Mouse (Mus musculus): ENCODE results near the gene Gm49391. TPM values are rescaled to one million over a fixed set of nuclear protein-coding genes. Genes with fewer than 3 reads are reported as not detected.
"Not testable (repeated sequence)": the region's sequence is repeated elsewhere in the genome, so short reads cannot be mapped to it uniquely, and the experiment has no call there.

Gm49391 gene
- 0.93 and 2.0 TPM in 2 replicates for polyA plus RNA-seq (2015; fragmentation: Nextera tagmentation; extraction: Ambion mirVana)

DNA sequence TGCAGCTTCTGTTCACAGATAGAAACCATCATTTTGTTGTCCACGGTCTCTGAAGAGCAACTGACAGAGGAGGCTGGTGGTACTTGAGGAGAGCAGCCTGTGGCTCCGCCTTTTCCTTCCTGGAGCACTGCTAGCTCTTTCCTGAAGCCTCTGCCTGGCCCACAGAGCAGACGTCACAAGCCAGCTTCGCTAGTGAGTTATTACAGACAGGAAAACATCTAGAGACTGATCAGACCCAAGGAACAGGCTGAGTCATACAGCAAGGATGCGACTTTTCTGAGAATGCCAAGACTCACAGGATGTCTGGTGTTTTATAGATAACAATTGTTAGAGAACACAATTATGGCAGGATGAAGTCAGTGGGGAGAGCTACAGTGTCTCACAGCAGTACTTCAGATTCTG is at the start of gene Gm49391, which contains the start of gene Ctla2a:
Gene Gm49391, minus strand, starts transcription at position 72 of the 402 bp plus-strand sequence.
Gene Ctla2a, minus strand, starts transcription at position 126 of the 402 bp plus-strand sequence.
- H3K4me2 ChIP-seq (replicated peaks), result no peak within 1 kb of the TSS
- no peak within 1 kb of the TSS for H3K9ac ChIP-seq
- no peak within 1 kb of the TSS for H3K27ac ChIP-seq (replicated peaks)
- H3K36me3 ChIP-seq, result no peaks in the 10 kb centered on the region
- H3K4me3 ChIP-seq (replicated peaks), result no peak within 1 kb of the TSS
- WGBS, result 63% methylated on average over 5 of the region's 5 CpGs
- no peaks in the 10 kb centered on the region for H3K27me3 ChIP-seq
- H3K4me1 ChIP-seq, result no peaks in the 10 kb centered on the region
- ATAC-seq (ENCODE audit: insufficient number of reproducible peaks, low FRiP score, low TSS enrichment, low read depth), result no peak; the same call in 1 of the 2 replicates
- H3K9me3 ChIP-seq (replicated peaks), result no peaks in the 10 kb centered on the region

DNA sequence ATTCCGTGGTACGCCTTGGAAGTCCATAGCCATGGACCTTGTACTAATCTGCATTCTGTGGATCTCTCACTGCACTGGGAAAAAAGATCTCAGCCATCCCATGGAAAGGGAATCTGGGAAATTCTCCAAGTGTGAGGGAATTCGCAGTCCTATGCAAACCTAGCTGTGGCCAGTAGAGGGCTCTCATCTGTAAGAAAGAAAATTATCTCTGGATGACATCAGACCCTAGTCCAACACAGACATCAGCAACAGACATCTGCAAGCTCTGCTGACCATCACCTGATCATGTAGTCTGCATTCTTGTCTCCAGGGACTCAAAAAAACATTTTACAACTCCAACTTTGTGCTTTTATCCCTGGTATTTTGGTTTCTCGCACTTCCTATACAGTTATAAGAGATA is 35.9 kb upstream of the Gm49391 start:
- not testable (repeated sequence) for H3K4me3 ChIP-seq (replicated peaks); ATAC-seq (ENCODE audit: insufficient number of reproducible peaks, low FRiP score, low TSS enrichment, low read depth); H3K27ac ChIP-seq (replicated peaks); H3K9ac ChIP-seq; H3K27me3 ChIP-seq; H3K9me3 ChIP-seq (replicated peaks); H3K36me3 ChIP-seq; H3K4me2 ChIP-seq (replicated peaks); H3K4me1 ChIP-seq
- 75% methylated on average over 4 of the region's 4 CpGs for WGBS

DNA sequence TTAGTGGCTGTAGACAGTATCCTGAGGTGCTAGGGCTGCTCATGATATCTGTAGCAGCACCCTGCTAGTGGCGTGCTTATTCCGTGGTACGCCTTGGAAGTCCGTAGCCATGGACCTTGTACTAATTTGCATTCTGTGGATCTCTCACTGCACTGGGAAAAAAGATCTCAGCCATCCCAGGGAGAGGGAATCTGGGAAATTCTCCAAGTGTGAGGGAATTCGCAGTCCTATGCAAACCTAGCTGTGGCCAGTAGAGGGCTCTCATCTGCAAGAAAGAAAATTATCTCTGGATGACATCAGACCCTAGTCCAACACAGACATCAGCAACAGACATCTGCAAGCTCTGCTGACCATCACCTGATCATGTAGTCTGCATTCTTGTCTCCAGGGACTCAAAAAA is 27.6 kb upstream of the Gm49391 start:
- H3K9ac ChIP-seq; H3K4me3 ChIP-seq (replicated peaks); H3K4me2 ChIP-seq (replicated peaks); H3K9me3 ChIP-seq (replicated peaks); H3K4me1 ChIP-seq; H3K27ac ChIP-seq (replicated peaks); ATAC-seq (ENCODE audit: insufficient number of reproducible peaks, low FRiP score, low TSS enrichment, low read depth); H3K36me3 ChIP-seq; H3K27me3 ChIP-seq: not testable (repeated sequence)
- WGBS, result 45% methylated on average over 5 of the region's 5 CpGs

DNA sequence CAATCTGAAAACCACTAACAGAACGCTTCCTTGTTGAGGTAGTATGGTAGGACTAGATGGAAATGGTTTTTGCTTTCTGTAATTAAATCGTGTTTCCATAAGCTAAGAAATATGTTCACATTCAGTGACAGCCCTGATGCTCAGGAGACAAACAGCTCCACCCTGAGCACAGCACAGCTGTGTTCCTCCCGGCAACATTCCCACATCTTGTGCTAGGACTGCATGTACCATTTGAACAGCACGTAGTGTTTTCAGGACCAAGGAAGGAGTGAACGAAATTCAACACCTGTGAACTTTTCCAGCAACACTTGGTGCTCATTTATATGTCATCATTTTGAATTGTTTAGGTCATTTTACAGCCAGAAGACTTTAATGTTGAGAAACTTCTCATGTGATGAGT is 25.3 kb upstream of the Gm49391 start:
- WGBS, result 60% methylated on average over 5 of the region's 5 CpGs
- H3K9me3 ChIP-seq (replicated peaks), result no peaks in the 10 kb centered on the region
- no peak for ATAC-seq (ENCODE audit: insufficient number of reproducible peaks, low FRiP score, low TSS enrichment, low read depth)
- no peaks in the 10 kb centered on the region for H3K4me1 ChIP-seq
- no peaks in the 10 kb centered on the region for H3K36me3 ChIP-seq
- no peak overlapping the region for H3K9ac ChIP-seq
- no peak overlapping the region for H3K4me3 ChIP-seq (replicated peaks)
- H3K4me2 ChIP-seq (replicated peaks), result no peak overlapping the region
- no peaks in the 10 kb centered on the region for H3K27me3 ChIP-seq
- no peak overlapping the region for H3K27ac ChIP-seq (replicated peaks)

DNA sequence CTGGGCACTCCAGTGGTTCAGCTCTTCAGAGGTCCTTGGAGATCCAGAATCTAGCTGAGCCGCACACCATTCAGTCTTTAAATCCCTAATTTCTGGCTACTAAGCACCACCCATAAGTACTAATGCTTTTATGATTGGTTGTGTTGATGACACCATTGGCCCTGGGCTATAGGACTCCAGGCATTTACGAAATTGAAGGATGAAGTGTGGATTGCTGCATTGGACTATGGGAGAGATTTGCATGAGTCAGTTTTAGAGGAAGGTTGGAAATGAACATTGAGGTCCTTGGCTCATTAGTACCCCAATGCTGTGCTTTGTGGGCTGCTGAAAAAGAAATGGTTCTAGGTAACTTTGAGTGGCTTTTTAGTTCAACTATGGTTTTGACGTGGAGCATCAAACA is 5.5 kb upstream of the Gm49391 start, which contains the start of gene Tpbpa:
Gene Tpbpa, minus strand, starts transcription at position 101 of the 400 bp plus-strand sequence.
- not testable (repeated sequence) for ATAC-seq (ENCODE audit: insufficient number of reproducible peaks, low FRiP score, low TSS enrichment, low read depth); H3K9ac ChIP-seq; H3K36me3 ChIP-seq; H3K4me2 ChIP-seq (replicated peaks); H3K9me3 ChIP-seq (replicated peaks); H3K27ac ChIP-seq (replicated peaks); H3K4me1 ChIP-seq; H3K27me3 ChIP-seq; H3K4me3 ChIP-seq (replicated peaks)
- 72% methylated on average over 3 of the region's 3 CpGs for WGBS

DNA sequence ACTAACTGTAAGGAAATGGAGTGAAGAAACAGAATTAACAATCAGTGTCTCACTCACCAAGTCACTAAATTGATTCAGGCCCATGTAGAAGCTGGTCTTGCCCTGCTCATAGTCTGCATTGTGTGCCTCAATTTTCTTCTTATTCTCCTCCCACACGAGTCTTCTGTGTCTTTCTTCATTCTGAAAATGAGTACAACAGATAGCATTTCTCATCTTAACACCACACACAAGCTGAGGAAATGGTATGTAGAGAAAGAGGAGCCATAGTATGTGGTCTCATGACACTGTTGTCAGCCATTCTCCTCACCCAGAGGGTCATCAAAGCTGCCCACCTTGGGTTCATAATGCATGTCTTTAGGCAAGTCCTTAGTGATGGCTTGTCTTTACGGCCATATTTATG is 881 bp downstream of the Gm49391 start, which contains the start of gene Gm49393:
Gene Gm49393, minus strand, starts transcription at position 101 of the 400 bp plus-strand sequence.
- not testable (repeated sequence) for H3K9ac ChIP-seq; H3K9me3 ChIP-seq (replicated peaks); ATAC-seq (ENCODE audit: insufficient number of reproducible peaks, low FRiP score, low TSS enrichment, low read depth); H3K27me3 ChIP-seq; H3K36me3 ChIP-seq; H3K4me2 ChIP-seq (replicated peaks); H3K4me1 ChIP-seq; H3K4me3 ChIP-seq (replicated peaks); H3K27ac ChIP-seq (replicated peaks)
- 68% methylated on average over 2 of the region's 2 CpGs for WGBS

DNA sequence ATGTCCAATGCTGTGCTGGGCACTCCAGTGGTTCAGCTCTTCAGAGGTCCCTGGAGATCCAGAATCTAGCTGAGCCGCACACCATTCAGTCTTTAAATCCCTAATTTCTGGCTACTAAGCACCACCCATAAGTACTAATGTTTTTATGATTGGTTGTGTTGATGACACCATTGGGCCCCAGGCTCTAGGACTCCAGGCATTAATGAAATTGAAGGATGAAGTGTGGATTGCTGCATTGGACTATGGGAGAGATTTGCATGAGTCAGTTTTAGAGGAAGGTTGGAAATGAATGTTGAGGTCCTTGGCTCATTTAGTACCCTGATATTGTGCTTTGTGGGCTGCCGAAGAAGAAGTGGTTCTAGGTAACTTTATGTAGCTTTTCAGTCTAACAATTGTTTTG is 31.6 kb downstream of the Gm49391 start, which contains the start of gene Tpbpb:
Gene Tpbpb, minus strand, starts transcription at position 101 of the 400 bp plus-strand sequence.
- 79% methylated on average over 2 of the region's 2 CpGs for WGBS
- not testable (repeated sequence) for H3K9ac ChIP-seq; H3K9me3 ChIP-seq (replicated peaks); H3K4me1 ChIP-seq; H3K27ac ChIP-seq (replicated peaks); H3K36me3 ChIP-seq; ATAC-seq (ENCODE audit: insufficient number of reproducible peaks, low FRiP score, low TSS enrichment, low read depth); H3K4me2 ChIP-seq (replicated peaks); H3K27me3 ChIP-seq; H3K4me3 ChIP-seq (replicated peaks)

DNA sequence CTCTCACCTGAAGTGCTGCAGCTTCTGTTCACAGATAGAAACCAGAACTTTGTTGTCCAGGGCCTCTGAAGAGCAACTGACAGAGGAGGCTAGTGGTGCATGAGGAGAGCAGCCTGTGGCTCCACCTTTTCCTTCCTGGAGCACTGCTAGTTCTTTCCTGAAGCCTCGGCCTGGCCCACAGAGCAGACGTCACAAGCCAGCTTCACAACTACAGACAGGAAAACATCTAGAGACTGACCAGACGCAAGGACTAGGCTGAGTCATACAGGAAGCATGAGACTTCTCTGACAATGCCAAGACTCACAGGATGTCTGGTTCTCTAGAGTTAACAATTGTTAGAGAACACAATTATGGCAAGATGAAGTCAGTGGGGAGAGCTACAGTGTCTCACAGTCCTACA is 39.0 kb downstream of the Gm49391 start, which contains the start of gene Ctla2b:
Gene Ctla2b, minus strand, starts transcription at position 120 of the 400 bp plus-strand sequence.
- Histone ChIP-seq H3K36me3 (no peaks in the 10 kb centered on the region), H3K27ac (replicated peaks) (no peak within 1 kb of the TSS), H3K4me1 (no peaks in the 10 kb centered on the region), H3K9me3 (replicated peaks) (0 out of 2 replicates have a peak, but pooled peaks cover 3% of the 10 kb centered on the region), H3K4me3 (replicated peaks) (no peak within 1 kb of the TSS), H3K27me3 (no peaks in the 10 kb centered on the region), H3K4me2 (replicated peaks) (no peak within 1 kb of the TSS), H3K9ac (no peak within 1 kb of the TSS)
- WGBS, result 73% methylated on average over 3 of the region's 3 CpGs
- no peak for ATAC-seq (ENCODE audit: insufficient number of reproducible peaks, low FRiP score, low TSS enrichment, low read depth)

DNA sequence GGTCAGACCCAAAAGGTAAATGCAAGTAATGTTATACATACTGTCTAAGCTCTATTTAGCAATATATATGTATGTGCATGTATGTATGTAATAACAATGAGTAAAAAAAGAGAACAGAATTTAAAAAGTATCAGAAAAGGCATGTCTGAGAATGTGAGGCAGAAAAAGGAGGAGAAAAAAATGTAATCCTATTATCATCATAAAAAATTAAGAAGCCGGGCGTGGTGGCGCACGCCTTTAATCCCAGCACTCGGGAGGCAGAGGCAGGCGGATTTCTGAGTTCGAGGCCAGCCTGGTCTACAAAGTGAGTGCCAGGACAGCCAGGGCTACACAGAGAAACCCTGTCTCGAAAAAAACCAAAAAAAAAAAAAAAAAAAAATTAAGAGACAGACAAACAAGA is 39.6 kb downstream of the Gm49391 start, which contains the start of gene Gm49392:
Gene Gm49392, minus strand, starts transcription at position 101 of the 400 bp plus-strand sequence.
- not testable (repeated sequence) for H3K9ac ChIP-seq; H3K27me3 ChIP-seq; H3K36me3 ChIP-seq; H3K4me2 ChIP-seq (replicated peaks); H3K4me3 ChIP-seq (replicated peaks); H3K27ac ChIP-seq (replicated peaks); H3K9me3 ChIP-seq (replicated peaks); ATAC-seq (ENCODE audit: insufficient number of reproducible peaks, low FRiP score, low TSS enrichment, low read depth); H3K4me1 ChIP-seq
- WGBS, result 77% methylated on average over 8 of the region's 8 CpGs

DNA sequence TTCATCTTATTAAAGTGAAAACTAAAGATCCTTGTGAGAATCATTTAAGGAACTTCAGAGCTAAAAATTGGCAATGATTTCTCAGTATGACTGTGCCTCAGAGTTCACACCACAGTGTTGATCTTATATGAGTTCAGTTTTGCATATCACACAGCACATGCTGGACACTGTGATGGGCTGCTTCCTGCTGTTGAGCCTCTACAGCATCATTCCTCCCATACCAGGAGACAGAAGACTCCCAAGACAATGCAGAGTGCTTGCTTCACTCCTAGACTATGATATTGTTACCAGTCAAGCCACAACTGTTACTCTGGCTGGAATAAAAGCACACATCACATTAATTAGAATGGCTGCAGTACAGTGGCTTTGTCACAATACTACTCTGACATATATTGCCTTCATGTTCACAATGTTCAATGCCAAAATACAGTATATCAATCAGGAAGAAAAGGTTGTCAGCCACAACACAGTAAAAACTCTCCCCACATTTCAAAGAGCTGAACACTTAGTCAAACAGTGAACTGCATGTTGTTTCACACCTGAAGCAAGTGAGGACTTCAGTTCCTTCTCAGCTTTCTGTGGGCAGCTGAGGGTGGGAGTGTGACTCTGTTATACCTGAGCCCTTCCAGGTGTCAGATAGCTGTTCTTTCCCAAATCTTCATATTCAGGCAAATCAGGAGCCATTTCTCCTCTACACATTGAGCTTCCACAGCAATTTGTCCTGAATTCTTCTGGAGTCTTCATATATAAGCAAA is 40.8 kb downstream of the Gm49391 start:
- Histone ChIP-seq H3K4me3 (replicated peaks) (no peak overlapping the region), H3K4me2 (replicated peaks) (no peak overlapping the region), H3K9ac (no peak overlapping the region), H3K27me3 (no peaks in the 10 kb centered on the region), H3K9me3 (replicated peaks) (0 out of 2 replicates have a peak, but pooled peaks cover 3% of the 10 kb centered on the region), H3K4me1 (no peaks in the 10 kb centered on the region), H3K27ac (replicated peaks) (no peak overlapping the region), H3K36me3 (no peaks in the 10 kb centered on the region)
- no peak for ATAC-seq (ENCODE audit: insufficient number of reproducible peaks, low FRiP score, low TSS enrichment, low read depth)

DNA sequence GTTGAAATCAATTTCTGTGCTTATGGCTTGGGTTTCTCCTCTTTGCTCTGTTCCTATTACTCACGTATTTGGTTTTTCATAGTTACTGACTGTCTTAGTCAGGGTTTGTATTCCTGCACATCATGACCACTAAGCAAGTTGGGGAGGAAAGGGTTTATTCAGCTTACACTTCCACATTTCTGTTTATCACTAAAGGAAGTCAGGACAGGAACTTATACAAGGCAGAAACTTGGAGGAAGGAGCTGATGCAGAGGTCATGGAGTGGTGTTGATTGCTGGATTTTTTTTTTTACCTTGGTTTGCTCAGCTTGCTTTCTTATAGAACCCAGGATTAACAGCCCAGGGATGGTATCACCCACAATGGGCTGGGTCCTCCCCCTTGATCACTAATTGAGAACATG is 44.1 kb downstream of the Gm49391 start:
- H3K9ac ChIP-seq, result no peak overlapping the region
- H3K4me1 ChIP-seq, result no peaks in the 10 kb centered on the region
- 95% methylated on average over 1 of the region's 1 CpGs for WGBS
- no peaks in the 10 kb centered on the region for H3K27me3 ChIP-seq
- H3K36me3 ChIP-seq, result no peaks in the 10 kb centered on the region
- no peak overlapping the region for H3K4me3 ChIP-seq (replicated peaks)
- no peak overlapping the region for H3K27ac ChIP-seq (replicated peaks)
- 0 out of 2 replicates have a peak, but pooled peaks cover 2% of the 10 kb centered on the region for H3K9me3 ChIP-seq (replicated peaks)
- ATAC-seq (ENCODE audit: insufficient number of reproducible peaks, low FRiP score, low TSS enrichment, low read depth), result no peak
- no peak overlapping the region for H3K4me2 ChIP-seq (replicated peaks)

Measured in embryonic facial prominence, embryonic 15.5 days (tissue).